In genomic region chr13:60695186-60695980, GRCm38 (mm10) we compare ENCODE assay signal across 10 mouse cellular contexts.
A peak's percentile ranks its signal among the peaks of the same experiment; 100 is the strongest.
DNase-seq lines count a peak whose midpoint lies in the region; ATAC-seq and TF ChIP-seq lines count a peak whose summit lies in the region.
"Had no signal": no experiment of that assay in that cellular context is flagged by ENCODE, and none has a peak within 500 bp of the region (broad histone marks: within the 10 kb centered on the region; RNA-seq: fewer than 3 reads in every experiment).

No protein-coding gene starts in this region.

- DNase-seq in hindbrain, embryonic 10.5 days (ENCODE audit: low spot score): no peak
- DNase-seq in embryonic facial prominence, embryonic 10.5 days (ENCODE audit: low spot score): no peak
- DNase-seq in embryonic facial prominence, embryonic 14.5 days (ENCODE audit: low spot score): peak; percentile 78
- DNase-seq in cerebellum, adult 11 months: no peak
- DNase-seq: right cerebral cortex, adult 18-20 months had no signal

- ATAC-seq in hindbrain, embryonic 16.5 days: no peak
- peak; percentile 64 for ATAC-seq in embryonic facial prominence, embryonic 14.5 days (ENCODE audit: low read depth)
- ATAC-seq in monocyte, adult 5-6 weeks (replicated peaks; ENCODE audit: insufficient number of reproducible peaks, low FRiP score, low TSS enrichment, poor library complexity, severe bottlenecking): no peak
- ATAC-seq: activated CD4-positive, CD25-positive, alpha-beta regulatory T cell, adult 4 months had no signal

- no peaks in the 10 kb centered on the region for H3K36me3 ChIP-seq in hindbrain, embryonic 16.5 days (ENCODE audit: control insufficient read depth, insufficient read depth, low read length)
- H3K36me3 ChIP-seq in hindbrain, embryonic 10.5 days: peaks cover 40% of the 10 kb centered on the region
- H3K36me3 ChIP-seq in embryonic facial prominence, embryonic 10.5 days (replicated peaks): peaks cover 28% of the 10 kb centered on the region
- no peaks in the 10 kb centered on the region for H3K36me3 ChIP-seq in embryonic facial prominence, embryonic 14.5 days (ENCODE audit: control insufficient read depth, insufficient read depth, low read length)

- H3K4me3 ChIP-seq in hindbrain, embryonic 16.5 days (ENCODE audit: low read length): no peak overlapping the region
- no peak overlapping the region for H3K4me3 ChIP-seq in hindbrain, embryonic 10.5 days
- no peak overlapping the region for H3K4me3 ChIP-seq in embryonic facial prominence, embryonic 10.5 days
- H3K4me3 ChIP-seq in embryonic facial prominence, embryonic 14.5 days (ENCODE audit: low read depth, low read length): no peak overlapping the region
- no peak overlapping the region for H3K4me3 ChIP-seq in olfactory bulb, adult 2 months (ENCODE audit: insufficient read depth, low read depth, low read length)

- H3K4me2 ChIP-seq in hindbrain, embryonic 16.5 days (ENCODE audit: low read length): no peak overlapping the region
- H3K4me2 ChIP-seq in embryonic facial prominence, embryonic 14.5 days (ENCODE audit: low read depth, low read length): no peak overlapping the region
- H3K4me2 ChIP-seq: heart, embryonic 11.5 days had no signal

- peak overlapping the region; percentile 20; the same call in 1 of the 2 replicates for H3K27ac ChIP-seq in hindbrain, embryonic 16.5 days (ENCODE audit: low read depth, low read length)
- H3K27ac ChIP-seq in hindbrain, embryonic 10.5 days: no peak overlapping the region
- 0 out of 2 replicates have a peak overlapping the region, but pooled peaks have one; percentile 19 for H3K27ac ChIP-seq in embryonic facial prominence, embryonic 10.5 days (replicated peaks)
- H3K27ac ChIP-seq in embryonic facial prominence, embryonic 14.5 days (replicated peaks; ENCODE audit: low read depth, low read length): peak overlapping the region; percentile 30; the same call in 1 of the 2 replicates
- H3K27ac ChIP-seq in olfactory bulb, adult 2 months (ENCODE audit: insufficient read depth, low read depth, low read length): peak overlapping the region; percentile 46

- TF ChIP-seq POLR2A in olfactory bulb, adult 2 months (IDR thresholded peaks at IDR 0.05; ENCODE audit: insufficient read depth, low read depth, low read length): no peak

- no peaks in the 10 kb centered on the region for H3K27me3 ChIP-seq in hindbrain, embryonic 16.5 days (replicated peaks; ENCODE audit: control insufficient read depth, insufficient read depth, low read length)
- no peaks in the 10 kb centered on the region for H3K27me3 ChIP-seq in hindbrain, embryonic 10.5 days (ENCODE audit: insufficient read depth, poor library complexity, severe bottlenecking)
- H3K27me3 ChIP-seq in embryonic facial prominence, embryonic 10.5 days (replicated peaks; ENCODE audit: low read depth, poor library complexity, severe bottlenecking): no peaks in the 10 kb centered on the region
- no peaks in the 10 kb centered on the region for H3K27me3 ChIP-seq in embryonic facial prominence, embryonic 14.5 days (replicated peaks; ENCODE audit: control insufficient read depth, insufficient read depth, low read length)

- peaks cover 7% of the 10 kb centered on the region; the same call in 1 of the 2 replicates for H3K4me1 ChIP-seq in hindbrain, embryonic 16.5 days (ENCODE audit: control insufficient read depth, insufficient read depth, low read depth, low read length)
- peaks cover 15% of the 10 kb centered on the region for H3K4me1 ChIP-seq in hindbrain, embryonic 10.5 days (replicated peaks)
- H3K4me1 ChIP-seq in embryonic facial prominence, embryonic 10.5 days: peaks cover 27% of the 10 kb centered on the region
- H3K4me1 ChIP-seq in embryonic facial prominence, embryonic 14.5 days (ENCODE audit: control insufficient read depth, insufficient read depth, low read length): peaks cover 15% of the 10 kb centered on the region
- peaks cover 18% of the 10 kb centered on the region for H3K4me1 ChIP-seq in olfactory bulb, adult 2 months (ENCODE audit: control insufficient read depth, insufficient read depth, low read length)

- 86% methylated on average over 10 of the region's 10 CpGs for WGBS in hindbrain, embryonic 16.5 days
- 85% methylated on average over 10 of the region's 10 CpGs for WGBS in hindbrain, embryonic 10.5 days
- WGBS in embryonic facial prominence, embryonic 10.5 days: 78% methylated on average over 10 of the region's 10 CpGs
- WGBS in embryonic facial prominence, embryonic 14.5 days: 56% methylated on average over 10 of the region's 10 CpGs
- WGBS in olfactory bulb, adult 2 months: 51% methylated on average over 10 of the region's 10 CpGs

- H3K9me3 ChIP-seq in hindbrain, embryonic 16.5 days (ENCODE audit: control insufficient read depth, low read length): no peaks in the 10 kb centered on the region
- H3K9me3 ChIP-seq in hindbrain, embryonic 10.5 days: peaks cover 7% of the 10 kb centered on the region; the same call in 1 of the 2 replicates
- H3K9me3 ChIP-seq in embryonic facial prominence, embryonic 10.5 days: peaks cover 2% of the 10 kb centered on the region; the same call in 1 of the 2 replicates
- H3K9me3 ChIP-seq in embryonic facial prominence, embryonic 14.5 days (ENCODE audit: control insufficient read depth, low read length): no peaks in the 10 kb centered on the region

- no peak for TF ChIP-seq CTCF in olfactory bulb, adult 2 months (IDR thresholded peaks at IDR 0.05; ENCODE audit: insufficient read depth, low read depth, low read length)

- no peak overlapping the region for H3K9ac ChIP-seq in hindbrain, embryonic 16.5 days (ENCODE audit: low read depth, low read length)
- H3K9ac ChIP-seq in embryonic facial prominence, embryonic 14.5 days (ENCODE audit: low read depth, low read length): no peak overlapping the region
